ENCODE assay signal across 11 mouse cellular contexts in the genomic region with DNA sequence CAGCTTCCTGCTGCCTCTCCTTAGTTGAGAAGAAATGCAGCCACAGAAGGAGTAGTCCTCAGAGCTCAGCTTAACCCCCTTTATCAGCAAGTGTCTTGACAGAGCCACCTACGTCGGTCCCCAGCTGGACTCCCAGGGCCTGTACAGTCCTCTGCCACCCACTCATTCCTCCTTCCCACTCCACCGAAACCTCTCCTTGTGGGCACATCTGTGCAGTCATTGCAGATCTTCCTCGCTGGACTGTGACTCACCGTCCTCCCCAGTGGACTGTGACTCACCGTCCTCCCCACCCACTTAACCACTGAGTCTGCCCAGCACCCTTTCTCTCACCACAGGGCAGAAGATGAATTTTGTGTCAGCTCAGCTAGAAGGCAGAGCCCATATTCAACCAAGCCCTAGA. TPM values are rescaled to one million over a fixed set of nuclear protein-coding genes. Genes with fewer than 3 reads are reported as not detected.
DNase-seq lines count a peak whose midpoint lies in the region.
"Had no signal": no experiment of that assay in that cellular context is flagged by ENCODE, and none has a peak within 500 bp of the region (broad histone marks: within the 10 kb centered on the region; RNA-seq: fewer than 3 reads in every experiment).

No protein-coding gene starts in this region.

- 59% methylated on average over 6 of the region's 6 CpGs for WGBS in heart, embryonic 10.5 days

- no peaks in the 10 kb centered on the region for H3K27me3 ChIP-seq in heart, embryonic 10.5 days (ENCODE audit: insufficient read depth, poor library complexity, severe bottlenecking)
- H3K27me3 ChIP-seq: kidney, embryonic 15.5 days; lung, embryonic 15.5 days had no signal

- no peak overlapping the region for H3K4me3 ChIP-seq in heart, embryonic 10.5 days
- H3K4me3 ChIP-seq: kidney, embryonic 15.5 days; lung, embryonic 15.5 days had no signal

- peak; percentile 71 for DNase-seq in heart, embryonic 10.5 days (ENCODE audit: low spot score)
- DNase-seq in heart, postnatal 4 days: no peak
- peak; percentile 46 for DNase-seq in urinary bladder, postnatal 14 days (ENCODE audit: low spot score)
- DNase-seq in urinary bladder, adult 2 months (ENCODE audit: low spot score): no peak
- DNase-seq in left cerebral cortex, postnatal 25 days (ENCODE audit: low spot score in 2 of 2): peak; percentile 26 to 85
- no peak for DNase-seq in cerebellum, postnatal 10 days
- no peak for DNase-seq in adipocyte (ENCODE audit: low spot score)
- no peak for DNase-seq in ovary, postnatal 14 days (ENCODE audit: low spot score)
- DNase-seq: cerebellum, postnatal 14 days had no signal

- H3K36me3 ChIP-seq in heart, embryonic 10.5 days: no peaks in the 10 kb centered on the region
- H3K36me3 ChIP-seq: kidney, embryonic 15.5 days; lung, embryonic 15.5 days had no signal

- H3K27ac ChIP-seq in heart, embryonic 10.5 days: no peak overlapping the region
- H3K27ac ChIP-seq: kidney, embryonic 15.5 days; lung, embryonic 15.5 days had no signal

- intact Hi-C loops in left cerebral cortex, postnatal 25 days (cut with DNase I): loop anchor here (2.0 to 5.0 kb wide), 2 partner anchors 28 to 118 kb away; no protein-coding TSS in a partner anchor

- peaks cover 21% of the 10 kb centered on the region; the same call in 1 of the 2 replicates for H3K4me1 ChIP-seq in heart, embryonic 10.5 days

- H3K9me3 ChIP-seq in heart, embryonic 10.5 days: no peaks in the 10 kb centered on the region
- H3K9me3 ChIP-seq: kidney, embryonic 15.5 days; lung, embryonic 15.5 days had no signal

RNA-seq across cellular contexts. Expression of a gene that starts 31.1 kb away (rescaled TPM):
- polyA plus RNA-seq in heart, embryonic 10.5 days (2016; fragmentation: Nextera tagmentation; extraction: Ambion mirVana): 13.3 and 19.8 TPM in 2 replicates
- 100 to 1,000 TPM; 111 TPM for total RNA-seq in heart, postnatal 4 days (2021)
- 30.4 and 54.6 TPM in 2 replicates for polyA plus RNA-seq in urinary bladder, adult 2 months (2012; rRNA removed)
- 1 to 10 TPM; 6.4 to 7.5 TPM for total RNA-seq in left cerebral cortex, postnatal 25 days (2021)

RNA-seq across cellular contexts. Expression of a gene that starts 56.6 kb away (rescaled TPM):
- 13.5 and 18.0 TPM in 2 replicates for polyA plus RNA-seq in heart, embryonic 10.5 days (2016; fragmentation: Nextera tagmentation; extraction: Ambion mirVana)
- total RNA-seq in heart, postnatal 4 days (2021): 1 to 10 TPM; 8.9 to 9.9 TPM
- 13.4 and 14.2 TPM in 2 replicates for polyA plus RNA-seq in urinary bladder, adult 2 months (2012; rRNA removed)
- 100 to 1,000 TPM in 1 of 2 experiments, 10 to 100 TPM in 1; 96.4 to 115 TPM for total RNA-seq in left cerebral cortex, postnatal 25 days (2021)

Comparison
In these comparisons a context has a peak if more than half of its experiments do, and no peak if none do; other contexts are left out.
1. DNase-seq: peak in heart, embryonic 10.5 days (single experiment), urinary bladder, postnatal 14 days (single experiment) and left cerebral cortex, postnatal 25 days (2 of 2); none in heart, postnatal 4 days (single experiment), urinary bladder, adult 2 months (single experiment), cerebellum, postnatal 10 days (0 of 2), adipocyte (single experiment) and ovary, postnatal 14 days (single experiment).
2. RNA of a gene that starts 31.1 kb away (total RNA-seq): 111 TPM in heart, postnatal 4 days; 6.4 to 7.5 TPM in left cerebral cortex, postnatal 25 days; every median in the first group is over 10 times any median in the second.
3. RNA of a gene that starts 56.6 kb away (total RNA-seq): 96.4 to 115 TPM in left cerebral cortex, postnatal 25 days; 8.9 to 9.9 TPM in heart, postnatal 4 days; every median in the first group is over 4 times any median in the second.